Mouse (Mus musculus) limb, embryonic 15.5 days (tissue): ENCODE measurements around the gene M1ap. TPM values are rescaled to one million over a fixed set of nuclear protein-coding genes. Genes with fewer than 3 reads are reported as not detected.

ENCODE experiments used
- ATAC-seq: fragments of 200-750 bp; cut with Nextera tagmentation; 2 replicates; pipeline ENCODE4 v1.8.0; 2017; ENCODE audit warnings: low read depth, moderate TSS enrichment; ENCODE audit not compliant: insufficient number of reproducible peaks, low FRiP score, low TSS enrichment
- H3K27ac ChIP-seq: fragments of 300-500 bp; sonication (generic); 2 replicates; pipeline ENCODE4 v1.5.1; 2015; ENCODE audit warnings: moderate library complexity, mild to moderate bottlenecking, inconsistent platforms
- H3K27me3 ChIP-seq: fragments of 300-500 bp; sonication (generic); 2 replicates; pipeline ENCODE4 v1.6.1; 2015; ENCODE audit warnings: inconsistent platforms
- H3K36me3 ChIP-seq: fragments of 300-500 bp; sonication (generic); 2 replicates; pipeline ENCODE4 v1.6.1; 2015; ENCODE audit warnings: inconsistent platforms
- H3K4me1 ChIP-seq: fragments of 300-500 bp; sonication (generic); 2 replicates; pipeline ENCODE4 v1.6.1; 2015; ENCODE audit warnings: inconsistent platforms
- H3K4me2 ChIP-seq: fragments of 300-500 bp; sonication (generic); 2 replicates; pipeline ENCODE4 v1.6.1; 2015; ENCODE audit warnings: mild to moderate bottlenecking, inconsistent platforms
- H3K4me3 ChIP-seq: fragments of 300-500 bp; sonication (generic); 2 replicates; pipeline ENCODE4 v1.5.1; 2015; ENCODE audit warnings: mild to moderate bottlenecking, inconsistent platforms
- H3K9ac ChIP-seq: fragments of 300-500 bp; sonication (generic); 2 replicates; pipeline ENCODE4 v1.6.1; 2015; ENCODE audit warnings: inconsistent platforms
- H3K9me3 ChIP-seq: fragments of 300-500 bp; sonication (generic); 2 replicates; pipeline ENCODE4 v1.6.1; 2016; ENCODE audit warnings: inconsistent platforms
- WGBS: fragments of 180-500 bp; shearing (Covaris S2); methylation state at CpG from one replicate; pipeline ENCODE4 v1.1.7; 2015; 5-methylcytosine and 5-hydroxymethylcytosine counted together
- polyA plus RNA-seq: library from polyadenylated mRNA; unstranded; fragments of >200 nt; fragmentation: Nextera tagmentation; extraction: Ambion mirVana; gene quantifications from 2 replicates; pipeline ENCODE4 v1.2.1, GENCODE M21; 2015

M1ap gene
- polyA plus RNA-seq, 1 experiment from 2014 or later: 0.86 TPM

GRCm38 (mm10) chr6:82940765-82941164 is 5.9 kb upstream of the M1ap start:
- Histone ChIP-seq H3K9me3 (no peaks in the 10 kb centered on the region), H3K9ac (no peak overlapping the region), H3K27me3 (peaks cover 16% of the 10 kb centered on the region), H3K4me3 (no peak overlapping the region), H3K4me1 (peaks cover 7% of the 10 kb centered on the region; the same call in 1 of the 2 replicates), H3K27ac (no peak overlapping the region), H3K36me3 (no peaks in the 10 kb centered on the region), H3K4me2 (no peak overlapping the region)
- ATAC-seq: no peak
- WGBS: 71% methylated on average over 3 of the region's 3 CpGs

- H3K4me1 ChIP-seq: no peaks in the 10 kb centered on the region
- no peaks in the 10 kb centered on the region for H3K27me3 ChIP-seq
- no peak overlapping the region for H3K27ac ChIP-seq
- ATAC-seq: no peak
- H3K4me3 ChIP-seq: no peak overlapping the region
- 51% methylated on average over 6 of the region's 6 CpGs for WGBS
- H3K4me2 ChIP-seq: no peak overlapping the region
- H3K36me3 ChIP-seq: no peaks in the 10 kb centered on the region
- H3K9me3 ChIP-seq: no peaks in the 10 kb centered on the region
- H3K9ac ChIP-seq: no peak overlapping the region
Observed at GRCm38 (mm10) chr6:82945750-82946149, 952 bp upstream of the M1ap start.

- Histone ChIP-seq H3K27ac (peak overlapping the region; percentile 76), H3K4me1 (0 out of 2 replicates have a peak, but pooled peaks cover 6% of the 10 kb centered on the region), H3K4me2 (peak overlapping the region; percentile 0; the same call in 1 of the 2 replicates), H3K9me3 (no peaks in the 10 kb centered on the region), H3K9ac (no peak overlapping the region), H3K27me3 (no peaks in the 10 kb centered on the region), H3K36me3 (no peaks in the 10 kb centered on the region), H3K4me3 (no peak overlapping the region)
- ATAC-seq: 0 out of 2 replicates have a peak, but pooled peaks have one; percentile 48
- WGBS: 43% methylated on average over 4 of the region's 4 CpGs
Observed at GRCm38 (mm10) chr6:82956553-82957251, 10.0 kb downstream of the M1ap start.

- no peak for ATAC-seq
- no peak overlapping the region for H3K4me3 ChIP-seq
- no peaks in the 10 kb centered on the region for H3K36me3 ChIP-seq
- no peak overlapping the region for H3K27ac ChIP-seq
- no peaks in the 10 kb centered on the region for H3K9me3 ChIP-seq
- no peak overlapping the region for H3K9ac ChIP-seq
- H3K4me1 ChIP-seq: 0 out of 2 replicates have a peak, but pooled peaks cover 2% of the 10 kb centered on the region
- H3K4me2 ChIP-seq: no peak overlapping the region
- WGBS: 61% methylated on average over 1 of the region's 1 CpGs
- peaks cover 4% of the 10 kb centered on the region; the same call in 1 of the 2 replicates for H3K27me3 ChIP-seq
Observed at GRCm38 (mm10) chr6:82961664-82962063, 15.0 kb downstream of the M1ap start.

GRCm38 (mm10) chr6:82969249-82970084 is 22.8 kb downstream of the M1ap start:
- peaks cover 10% of the 10 kb centered on the region for H3K27me3 ChIP-seq
- no peak overlapping the region for H3K4me2 ChIP-seq
- no peaks in the 10 kb centered on the region for H3K9me3 ChIP-seq
- no peak for ATAC-seq
- 66% methylated on average over 6 of the region's 6 CpGs for WGBS
- H3K36me3 ChIP-seq: no peaks in the 10 kb centered on the region
- H3K4me1 ChIP-seq: no peaks in the 10 kb centered on the region
- no peak overlapping the region for H3K9ac ChIP-seq
- H3K27ac ChIP-seq: no peak overlapping the region
- H3K4me3 ChIP-seq: no peak overlapping the region

GRCm38 (mm10) chr6:82971031-82971430 is 24.3 kb downstream of the M1ap start:
- Histone ChIP-seq H3K9me3 (no peaks in the 10 kb centered on the region), H3K9ac (no peak overlapping the region), H3K36me3 (no peaks in the 10 kb centered on the region), H3K4me1 (no peaks in the 10 kb centered on the region), H3K27ac (no peak overlapping the region), H3K27me3 (peaks cover 9% of the 10 kb centered on the region), H3K4me2 (no peak overlapping the region), H3K4me3 (no peak overlapping the region)
- ATAC-seq: peak; percentile 76; the same call in 1 of the 2 replicates
- WGBS: 11% methylated on average over 5 of the region's 5 CpGs

- Histone ChIP-seq H3K27me3 (no peaks in the 10 kb centered on the region), H3K36me3 (no peaks in the 10 kb centered on the region), H3K4me1 (peaks cover 7% of the 10 kb centered on the region; the same call in 1 of the 2 replicates), H3K4me2 (peak overlapping the region; percentile 2; the same call in 1 of the 2 replicates), H3K27ac (no peak overlapping the region), H3K9me3 (no peaks in the 10 kb centered on the region), H3K9ac (no peak overlapping the region), H3K4me3 (no peak overlapping the region)
- ATAC-seq: no peak
- WGBS: 13% methylated on average over 9 of the region's 9 CpGs
Observed at GRCm38 (mm10) chr6:82987411-82987971, 40.8 kb downstream of the M1ap start.

- no peak overlapping the region for H3K4me2 ChIP-seq
- no peak overlapping the region for H3K9ac ChIP-seq
- no peak overlapping the region for H3K4me3 ChIP-seq
- H3K36me3 ChIP-seq: no peaks in the 10 kb centered on the region
- H3K9me3 ChIP-seq: no peaks in the 10 kb centered on the region
- WGBS: 46% methylated on average over 1 of the region's 1 CpGs
- ATAC-seq: no peak
- peaks cover 9% of the 10 kb centered on the region; the same call in 1 of the 2 replicates for H3K4me1 ChIP-seq
- no peaks in the 10 kb centered on the region for H3K27me3 ChIP-seq
- no peak overlapping the region for H3K27ac ChIP-seq
Observed at GRCm38 (mm10) chr6:82993696-82994095, 47.0 kb downstream of the M1ap start.

GRCm38 (mm10) chr6:82994372-82994771 is 47.7 kb downstream of the M1ap start:
- H3K27ac ChIP-seq: no peak overlapping the region
- no peaks in the 10 kb centered on the region for H3K9me3 ChIP-seq
- H3K4me1 ChIP-seq: peaks cover 9% of the 10 kb centered on the region; the same call in 1 of the 2 replicates
- no peaks in the 10 kb centered on the region for H3K36me3 ChIP-seq
- WGBS: 65% methylated on average over 7 of the region's 7 CpGs
- H3K4me3 ChIP-seq: no peak overlapping the region
- no peak overlapping the region for H3K4me2 ChIP-seq
- no peaks in the 10 kb centered on the region for H3K27me3 ChIP-seq
- no peak overlapping the region for H3K9ac ChIP-seq
- no peak for ATAC-seq

GRCm38 (mm10) chr6:82996740-82997315 is 50.1 kb downstream of the M1ap start:
- peak overlapping the region; percentile 36 for H3K4me2 ChIP-seq
- H3K4me3 ChIP-seq: 0 out of 2 replicates have a peak overlapping the region, but pooled peaks have one; percentile 4
- H3K27me3 ChIP-seq: no peaks in the 10 kb centered on the region
- H3K9ac ChIP-seq: no peak overlapping the region
- H3K9me3 ChIP-seq: no peaks in the 10 kb centered on the region
- peaks cover 9% of the 10 kb centered on the region; the same call in 1 of the 2 replicates for H3K4me1 ChIP-seq
- H3K27ac ChIP-seq: peak overlapping the region; percentile 40; the same call in 1 of the 2 replicates
- H3K36me3 ChIP-seq: no peaks in the 10 kb centered on the region
- 12% methylated on average over 11 of the region's 11 CpGs for WGBS
- peak; percentile 85 for ATAC-seq

- WGBS: 37% methylated on average over 7 of the region's 7 CpGs
- peak overlapping the region; percentile 40; the same call in 1 of the 2 replicates for H3K27ac ChIP-seq
Observed at GRCm38 (mm10) chr6:82997511-82998102, 50.9 kb downstream of the M1ap start.

More at GRCm38 (mm10) chr6:82997511-82998102, 50.9 kb downstream of the M1ap start:
- Histone ChIP-seq H3K4me1 (peaks cover 9% of the 10 kb centered on the region; the same call in 1 of the 2 replicates), H3K9ac (no peak overlapping the region), H3K9me3 (no peaks in the 10 kb centered on the region), H3K36me3 (no peaks in the 10 kb centered on the region), H3K4me3 (no peak overlapping the region), H3K27me3 (no peaks in the 10 kb centered on the region), H3K4me2 (no peak overlapping the region)
- no peak for ATAC-seq
